8 mouse cellular contexts compared by ENCODE assay signal in the genomic region with DNA sequence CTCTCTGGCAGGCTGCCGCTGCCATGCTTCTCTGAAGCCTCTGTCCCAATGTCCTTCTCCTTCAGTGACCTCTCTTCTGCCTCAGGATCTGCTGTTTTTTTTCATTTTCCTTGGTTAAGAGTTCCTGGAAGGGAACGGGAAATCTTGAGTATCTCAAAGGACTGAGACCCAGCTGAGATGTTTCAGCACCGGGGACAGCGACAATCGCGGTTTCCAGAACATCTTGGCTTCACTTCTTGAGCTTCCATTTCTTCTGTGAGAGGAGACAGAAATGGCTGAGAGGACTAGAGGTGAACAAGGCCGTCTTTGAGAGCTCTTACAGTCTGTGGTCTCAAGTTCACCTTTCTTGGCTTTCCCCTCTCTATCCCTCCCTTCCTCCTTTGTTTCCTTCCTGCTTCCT.
DNase-seq lines count a peak whose midpoint lies in the region; ATAC-seq lines count a peak whose summit lies in the region.

No protein-coding gene starts in this region.

- no peak for ATAC-seq in inflammation-experienced regulatory T-cells, adult 6 months
- ATAC-seq in cerebellum, adult (ENCODE audit: insufficient number of reproducible peaks, low FRiP score, low TSS enrichment): no peak

- peak; percentile 48 for DNase-seq in kidney, adult 9 months
- no peak for DNase-seq in kidney, adult 11 months
- peak; percentile 85 for DNase-seq in adipocyte (ENCODE audit: low spot score)
- DNase-seq in embryo, embryonic 9.5 days (ENCODE audit: extremely low spot score): peak; percentile 72
- peak; percentile 2 for DNase-seq in lung, postnatal 25 days (ENCODE audit: low spot score)
- DNase-seq in frontal cortex, postnatal 36 days (ENCODE audit: low spot score in 2 of 2): no peak

Comparison
In these comparisons a context has a peak if more than half of its experiments do, and no peak if none do; other contexts are left out.
1. DNase-seq: peak in kidney, adult 9 months (single experiment), adipocyte (single experiment), embryo, embryonic 9.5 days (single experiment) and lung, postnatal 25 days (single experiment); none in kidney, adult 11 months (single experiment) and frontal cortex, postnatal 36 days (0 of 2).